Mouse (Mus musculus): ENCODE data around the gene Fap.

The Fap gene

DNA sequence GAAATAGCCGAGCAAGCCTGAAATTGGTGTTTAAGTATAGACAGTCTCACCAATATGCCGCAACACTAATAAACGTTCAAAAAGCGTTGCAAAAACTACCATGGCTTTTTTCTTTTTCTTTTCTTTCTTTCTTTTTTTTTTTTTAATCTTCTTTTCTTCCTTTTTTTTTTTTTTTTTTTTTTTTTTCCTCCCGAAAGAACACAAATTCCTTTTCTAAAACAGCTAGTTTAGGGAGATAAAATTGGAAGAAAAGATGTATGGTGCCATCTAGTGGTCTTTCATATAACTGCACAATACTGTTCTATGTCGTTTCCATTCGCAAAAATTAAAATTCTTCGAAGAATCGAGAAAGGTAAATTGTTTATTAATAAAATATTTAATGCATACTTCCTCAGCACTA lies 115.8 kb downstream of the Fap start:
- DNase-seq, result peak; percentile 47

DNA sequence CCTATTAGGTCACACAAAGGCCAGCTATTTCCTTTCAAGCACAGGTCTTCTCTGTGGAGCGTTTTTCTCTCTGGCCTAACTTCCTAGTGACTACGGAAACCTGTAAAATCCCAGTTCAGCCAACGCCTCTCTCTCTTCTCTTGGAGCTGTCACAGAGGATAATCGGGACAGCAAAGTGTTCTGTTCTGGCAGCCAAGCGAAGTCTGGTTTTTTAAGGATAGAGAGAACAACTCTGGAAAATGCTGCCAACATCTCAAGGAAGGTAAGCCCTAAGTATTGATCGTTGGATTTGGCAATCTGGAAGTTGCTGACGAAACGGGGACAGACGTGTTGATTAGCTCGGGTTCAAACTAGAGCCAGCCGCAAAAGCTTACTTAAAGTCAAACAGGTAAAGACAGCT lies 118.9 kb downstream of the Fap start:
- DNase-seq, result no peak

- DNase-seq, result no peak
These were observed 119.8 kb downstream of the Fap start for GRCm38 (mm10) chr2:62454033-62454432.
